Mouse (Mus musculus): ENCODE measurements at regions not wholly inside any gene's neighbourhood (a gene's known extent, or its start where the extent isn't known, plus 50 kb on each side); places are given as distances from the start of the nearest gene placed in this dataset.
A peak's percentile ranks its signal among the peaks of the same experiment; 100 is the strongest.

GRCm38 (mm10) chr12:54257776-54258433 lies 54.2 kb upstream of the Egln3 start:
- Histone ChIP-seq H3K4me3 (ENCODE audit: low read length) (no peak overlapping the region), H3K9ac (replicated peaks; ENCODE audit: low read length) (no peak overlapping the region), H3K9me3 (ENCODE audit: low read length) (no peaks in the 10 kb centered on the region), H3K36me3 (ENCODE audit: insufficient read depth, low read length) (no peaks in the 10 kb centered on the region), H3K4me1 (ENCODE audit: insufficient read depth, low read length) (no peaks in the 10 kb centered on the region), H3K27ac (0 out of 2 replicates have a peak overlapping the region, but pooled peaks have one; percentile 26), H3K27me3 (ENCODE audit: insufficient read depth, low read length) (no peaks in the 10 kb centered on the region), H3K4me2 (ENCODE audit: low read depth, low read length) (no peak overlapping the region)
- no peak for TF ChIP-seq CTCF (IDR thresholded peaks at IDR 0.05; ENCODE audit: low read depth)
- ATAC-seq (peak; percentile 78), DNase-seq (ENCODE audit: low spot score) (peak; percentile 67)
- WGBS = 32% methylated on average over 7 of the region's 7 CpGs

GRCm38 (mm10) chr12:54256506-54257128 lies 53.0 kb upstream of the Egln3 start:
- ATAC-seq = no peak
- no peak overlapping the region for H3K4me3 ChIP-seq (ENCODE audit: low read length)
- whole genome bisulfite sequencing = 76% methylated on average over 6 of the region's 6 CpGs

More at GRCm38 (mm10) chr12:54256506-54257128, 53.0 kb upstream of the Egln3 start:
- Histone ChIP-seq H3K36me3 (ENCODE audit: insufficient read depth, low read length) (no peaks in the 10 kb centered on the region), H3K27me3 (ENCODE audit: insufficient read depth, low read length) (no peaks in the 10 kb centered on the region), H3K9ac (replicated peaks; ENCODE audit: low read length) (no peak overlapping the region), H3K27ac (no peak overlapping the region), H3K4me1 (ENCODE audit: insufficient read depth, low read length) (no peaks in the 10 kb centered on the region), H3K4me2 (ENCODE audit: low read depth, low read length) (no peak overlapping the region), H3K9me3 (ENCODE audit: low read length) (no peaks in the 10 kb centered on the region)
- DNase-seq (ENCODE audit: low spot score) = no peak
- TF ChIP-seq CTCF (IDR thresholded peaks at IDR 0.05; ENCODE audit: low read depth) = no peak

All from hindbrain, postnatal 0 days (tissue).